Mouse (Mus musculus) c-Kit-positive CD71-negative TER-119-negative erythroid progenitor cells, embryonic 14.5 days (primary cell): Measurements from ENCODE around the gene Iqgap2.

Source experiments
- DNase-seq: peaks from one replicate; pipeline ENCODE4 v3.0.0-alpha.2; 2013; ENCODE audit warnings: low read depth

Gene Iqgap2

DNA sequence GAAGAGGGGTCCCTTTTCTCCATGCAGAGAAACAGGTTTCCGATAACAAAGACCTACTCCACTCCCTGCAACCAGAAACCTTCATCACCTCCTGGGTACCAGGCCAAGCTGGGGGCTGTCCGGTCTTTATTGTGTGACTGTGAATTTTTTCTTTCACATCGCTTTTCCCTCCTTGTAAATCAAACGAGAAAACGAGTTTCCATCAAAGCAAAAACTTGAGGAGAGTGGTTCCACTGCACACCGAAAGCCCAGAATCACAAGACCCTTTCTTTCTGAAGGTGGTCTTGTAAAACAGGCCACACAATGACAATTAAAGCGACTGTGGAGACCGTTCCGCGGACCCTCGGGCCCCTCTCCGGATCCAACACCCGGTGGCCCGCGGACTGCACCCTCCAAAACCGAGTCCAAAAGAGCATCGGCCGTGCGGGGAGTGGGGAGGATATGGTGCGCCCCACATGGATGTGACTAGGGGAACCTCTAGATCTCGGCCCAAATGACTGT is 274.0 kb downstream of the Iqgap2 start:
- no peak for DNase-seq

DNA sequence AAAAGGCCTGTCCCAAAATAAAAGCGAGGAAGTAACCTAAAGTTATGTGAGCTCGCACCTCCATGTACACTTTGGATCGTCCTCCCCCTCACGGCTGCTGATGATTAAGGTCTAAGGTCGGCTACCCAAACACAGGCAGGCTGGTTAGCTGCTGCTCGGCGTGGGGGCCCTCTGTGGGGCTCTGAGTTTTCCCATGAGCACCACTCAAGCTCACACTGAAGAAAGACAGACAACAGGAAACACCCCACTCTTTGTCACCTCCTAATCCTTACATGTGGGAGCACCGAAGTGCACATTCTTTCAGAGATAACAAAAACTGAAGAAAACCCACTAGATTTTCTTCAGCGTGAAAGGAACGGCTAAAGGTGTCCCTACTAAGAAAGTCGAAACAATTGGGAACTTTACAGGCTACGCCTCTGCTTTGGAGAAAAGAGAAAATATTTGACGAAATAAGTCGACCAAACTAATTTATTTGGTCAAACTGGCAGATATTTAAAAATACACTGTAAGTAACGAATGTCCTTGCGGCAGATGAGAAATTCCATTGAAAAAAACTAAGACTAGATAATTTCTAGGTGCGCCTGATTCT is 274.5 kb downstream of the Iqgap2 start:
- DNase-seq: no peak

DNA sequence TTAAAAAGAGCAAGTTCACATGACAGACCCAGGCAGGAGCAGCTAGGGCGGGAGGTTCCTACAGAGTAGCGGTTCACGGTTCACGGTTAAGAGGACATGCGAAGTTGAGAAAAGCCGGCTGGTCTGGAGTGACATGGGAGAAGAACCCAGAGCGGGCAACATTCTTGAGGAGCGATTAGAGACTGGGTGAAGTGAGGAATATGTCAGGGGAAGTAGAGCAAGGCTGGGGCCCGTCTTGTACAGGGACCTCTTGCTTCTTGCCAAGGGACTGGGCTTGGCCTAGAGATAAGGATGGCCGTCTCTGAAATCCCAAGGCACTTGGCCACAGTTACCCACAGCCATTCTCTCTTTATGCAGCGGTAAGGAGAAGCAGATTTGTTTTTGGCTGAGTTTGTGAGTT is 275.2 kb downstream of the Iqgap2 start:
- DNase-seq: no peak

DNA sequence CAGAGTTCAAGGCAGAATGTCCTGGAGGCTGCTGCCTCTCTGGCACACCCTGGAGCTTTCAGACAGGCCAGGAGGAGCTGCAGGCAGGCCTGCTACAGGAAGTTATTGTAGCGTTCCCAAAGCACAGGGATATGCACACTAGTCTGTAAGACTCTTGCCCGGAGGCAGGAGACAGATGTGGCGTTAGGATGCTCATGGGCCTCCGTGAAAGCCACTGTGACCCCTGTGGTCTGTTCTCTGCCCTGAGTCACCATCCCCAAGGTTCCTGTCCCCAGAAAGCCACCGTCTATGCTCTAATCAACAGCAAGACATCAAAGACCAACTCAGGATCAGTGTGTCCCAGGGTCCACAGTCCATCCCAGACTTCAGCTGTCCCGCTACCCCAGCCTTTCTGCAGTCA is 277.0 kb downstream of the Iqgap2 start:
- no peak for DNase-seq

DNA sequence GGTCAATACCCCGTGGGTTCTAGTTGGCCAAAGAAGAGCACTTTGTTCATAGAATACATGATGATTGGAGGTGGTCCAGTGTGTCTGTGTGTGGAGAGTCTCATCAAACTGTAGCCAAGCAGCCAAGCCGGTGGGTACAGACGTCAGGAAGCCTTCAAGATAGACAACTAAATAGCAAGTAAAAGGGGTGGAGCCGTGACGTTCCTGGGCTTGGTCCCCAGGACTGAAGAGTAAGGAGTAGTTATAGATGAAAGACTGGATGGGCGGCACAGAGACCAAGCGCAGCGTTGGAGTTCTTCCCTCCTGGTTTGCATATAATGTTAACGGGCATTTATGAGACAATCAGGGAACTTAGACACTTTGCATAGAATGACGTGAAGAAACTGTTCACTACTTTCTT is 279.5 kb downstream of the Iqgap2 start:
- DNase-seq: no peak

DNA sequence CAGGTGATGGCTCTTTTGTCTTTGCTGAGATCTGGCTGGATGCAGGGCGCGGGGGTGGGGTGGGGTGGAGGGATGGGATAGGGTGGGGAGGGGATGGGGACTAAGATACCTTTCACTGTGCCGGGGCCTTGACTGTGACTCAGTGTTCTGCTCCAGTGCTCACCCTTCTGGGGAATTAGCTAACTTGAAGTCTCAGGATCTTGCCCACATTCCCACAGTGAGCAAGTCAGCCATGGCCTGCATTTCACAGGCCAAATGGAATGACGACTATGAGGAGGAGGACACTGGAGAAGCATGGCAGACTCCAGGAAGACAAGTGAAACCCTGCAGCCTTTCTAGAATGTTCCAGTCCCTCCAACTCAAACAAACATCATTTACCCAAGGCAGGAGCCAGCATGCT is 280.0 kb downstream of the Iqgap2 start:
- no peak for DNase-seq

DNA sequence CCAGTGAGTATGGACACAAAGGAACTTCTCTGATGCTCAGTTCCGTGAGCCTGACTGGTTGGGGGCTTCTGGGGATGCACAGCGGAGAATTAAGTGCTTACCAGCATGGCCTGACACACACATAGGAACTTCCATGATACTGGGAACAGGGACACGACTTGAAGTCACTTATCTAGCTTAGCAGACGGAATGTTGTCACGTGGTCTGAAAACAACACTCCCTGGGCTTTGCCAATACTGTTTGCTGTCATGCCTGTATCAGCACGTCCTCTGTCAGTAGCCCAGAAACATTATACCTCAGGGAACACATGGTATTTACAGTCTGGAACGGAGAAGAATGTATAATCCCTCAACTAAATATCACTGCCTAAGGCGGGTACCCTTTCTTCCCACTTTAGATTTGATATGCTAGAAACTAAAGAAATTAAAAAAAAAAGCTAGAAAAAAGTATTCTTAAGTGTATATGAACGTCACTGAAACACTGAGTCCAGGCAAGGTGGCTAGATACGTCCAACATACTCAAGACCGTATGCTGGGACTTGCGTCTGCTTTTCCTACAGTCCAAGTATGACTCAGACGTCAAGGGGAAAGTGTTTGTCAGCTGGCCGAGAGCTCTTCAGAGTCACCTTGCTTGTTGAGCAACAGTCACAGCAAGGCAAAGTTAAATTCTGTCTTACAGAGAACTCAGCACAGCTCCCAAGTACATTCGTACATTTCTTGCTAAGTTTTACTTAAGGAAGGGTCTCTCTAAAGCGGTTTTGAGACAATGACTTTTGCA is 280.7 kb downstream of the Iqgap2 start:
- DNase-seq: no peak

DNA sequence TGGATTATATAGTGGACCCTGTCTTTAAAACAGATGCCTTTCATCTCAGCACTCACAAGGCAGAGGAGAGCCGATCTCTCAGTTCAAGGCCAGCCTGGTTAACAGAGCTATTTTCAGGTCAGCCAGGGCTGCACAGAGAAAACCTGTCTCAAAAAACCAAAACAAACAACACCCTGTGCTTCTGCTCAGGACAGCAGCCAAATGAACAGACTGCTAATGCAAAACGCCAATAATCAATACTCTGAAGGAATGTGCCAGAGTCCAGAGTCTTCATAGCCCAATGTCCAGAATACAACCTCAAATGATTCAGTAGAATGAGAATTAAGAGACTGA is 282.7 kb downstream of the Iqgap2 start:
- no peak for DNase-seq

DNA sequence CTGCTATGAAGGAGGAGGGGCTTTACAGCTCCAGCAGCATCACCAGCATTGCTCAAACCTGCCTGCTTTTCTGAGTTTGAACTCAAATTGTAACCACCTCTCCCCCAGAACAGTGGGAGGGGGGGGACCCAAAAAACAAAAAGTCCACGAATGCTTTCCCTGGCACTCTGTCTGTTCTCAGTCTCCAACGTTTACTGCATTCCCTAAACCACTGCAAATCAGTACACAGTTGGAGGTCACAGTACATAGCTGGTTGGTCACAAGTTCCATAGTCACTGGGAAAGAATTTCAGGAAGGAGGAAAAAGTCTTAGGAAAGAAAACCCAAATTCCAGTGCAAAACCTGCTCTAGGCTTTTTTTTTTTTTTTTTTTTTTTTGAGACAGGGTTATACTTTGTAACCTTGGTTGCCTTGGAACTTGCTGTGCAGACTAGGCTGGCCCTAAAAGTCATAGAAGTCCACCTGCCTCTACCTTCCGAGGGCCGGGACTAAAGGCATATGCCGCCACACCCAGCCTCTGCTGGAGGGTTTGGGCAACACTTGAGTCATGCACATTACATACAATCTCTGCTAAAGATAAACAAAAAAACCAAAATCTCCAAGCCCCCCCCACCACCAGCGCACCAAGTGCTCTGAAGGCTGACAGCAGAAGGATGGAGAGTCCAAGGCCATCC is 283.2 kb downstream of the Iqgap2 start:
- no peak for DNase-seq

DNA sequence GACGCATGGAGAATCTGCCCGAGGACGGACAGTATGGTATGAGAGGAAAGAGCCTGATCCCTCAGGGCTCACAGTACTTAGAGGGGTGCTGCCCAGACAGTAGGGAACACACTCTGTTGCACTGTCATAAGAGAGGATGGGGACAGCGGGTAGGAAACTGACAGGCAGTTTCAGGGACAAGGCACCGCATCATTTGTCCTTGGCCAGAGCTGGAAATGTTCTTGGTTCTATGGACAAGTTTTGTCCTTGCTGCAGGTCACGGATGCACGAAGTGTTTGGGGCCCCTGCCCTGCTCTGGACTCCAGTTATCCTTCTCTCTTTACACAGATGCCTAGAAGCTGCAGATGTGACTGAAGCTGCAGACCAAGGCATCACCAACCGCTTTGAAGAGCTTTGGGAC is 284.7 kb downstream of the Iqgap2 start:
- no peak for DNase-seq

DNA sequence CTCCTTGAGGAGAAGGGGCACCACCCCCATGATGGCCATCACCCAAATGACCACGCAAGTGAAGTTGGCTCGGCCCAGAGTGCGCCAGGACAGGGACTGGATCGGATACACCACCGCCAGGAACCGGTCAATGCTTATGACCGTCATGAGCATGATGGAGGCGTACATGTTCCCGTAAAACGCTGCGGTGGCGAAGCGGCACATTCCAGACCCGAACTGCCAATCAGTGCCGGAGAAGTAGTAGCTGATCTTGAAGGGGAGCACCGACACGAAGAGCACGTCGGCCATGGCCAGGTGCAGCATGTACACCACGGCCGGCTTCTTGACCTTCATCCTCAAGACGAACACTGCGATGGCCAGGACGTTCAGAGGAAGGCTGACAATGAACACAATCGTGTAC is 287.4 kb downstream of the Iqgap2 start:
- DNase-seq: no peak

DNA sequence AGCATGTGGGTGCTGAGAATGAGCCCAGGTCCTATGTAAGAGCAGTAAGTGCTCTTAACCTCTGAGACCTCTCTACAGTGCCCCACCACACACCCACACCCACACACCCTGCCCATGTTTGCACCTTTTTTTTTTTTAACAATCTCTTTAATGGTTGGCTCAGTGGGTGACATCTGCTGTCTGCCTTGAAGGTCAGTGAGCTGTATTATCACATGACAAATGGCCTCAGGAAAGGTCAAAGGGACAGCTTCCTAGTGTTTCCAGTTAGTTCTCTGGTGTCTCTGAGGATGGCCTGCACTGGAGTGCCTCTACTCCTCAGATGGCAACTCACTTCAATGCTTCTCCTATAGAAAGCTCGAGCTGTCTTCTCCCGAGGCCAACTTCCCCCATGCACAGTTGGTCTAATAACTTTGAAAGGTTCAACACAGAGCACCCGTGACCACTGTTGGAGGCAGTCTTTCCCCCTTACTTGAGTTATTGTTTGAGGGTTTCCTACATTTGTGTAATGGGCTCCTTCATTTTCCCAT is 291.8 kb downstream of the Iqgap2 start:
- DNase-seq: no peak

DNA sequence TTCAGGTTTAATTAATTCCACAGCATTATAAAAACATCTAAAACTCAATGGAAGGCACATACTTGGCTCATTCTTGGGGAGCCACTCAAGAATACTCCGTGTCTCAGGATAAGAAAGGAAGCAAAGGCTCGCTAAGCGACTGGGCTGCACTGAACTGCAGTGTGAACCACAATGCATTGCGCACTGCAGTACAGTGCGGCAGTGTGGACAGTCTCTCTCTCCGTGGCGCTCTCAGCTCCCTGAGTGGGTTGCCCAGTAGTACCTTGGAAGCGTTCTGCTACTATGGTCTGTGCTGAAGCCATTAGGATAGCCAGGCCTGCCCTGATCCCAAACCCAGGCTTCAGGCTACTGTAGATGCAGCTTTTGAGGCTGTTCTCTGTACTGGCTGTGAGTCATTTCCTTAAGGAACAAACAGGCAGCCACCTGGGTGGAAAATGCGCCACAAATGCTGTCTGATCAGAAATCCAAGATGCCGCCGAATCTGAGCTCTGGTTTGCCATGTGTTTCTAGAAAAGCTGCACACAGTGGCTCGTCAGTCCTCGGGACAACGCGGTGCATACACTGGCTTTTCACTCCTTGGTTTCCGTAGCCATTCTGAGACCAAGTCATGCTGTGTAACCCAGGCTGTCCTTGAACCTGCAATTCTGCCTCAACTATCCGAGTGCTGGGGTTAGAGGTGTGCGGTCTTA is 293.3 kb downstream of the Iqgap2 start:
- DNase-seq: no peak

DNA sequence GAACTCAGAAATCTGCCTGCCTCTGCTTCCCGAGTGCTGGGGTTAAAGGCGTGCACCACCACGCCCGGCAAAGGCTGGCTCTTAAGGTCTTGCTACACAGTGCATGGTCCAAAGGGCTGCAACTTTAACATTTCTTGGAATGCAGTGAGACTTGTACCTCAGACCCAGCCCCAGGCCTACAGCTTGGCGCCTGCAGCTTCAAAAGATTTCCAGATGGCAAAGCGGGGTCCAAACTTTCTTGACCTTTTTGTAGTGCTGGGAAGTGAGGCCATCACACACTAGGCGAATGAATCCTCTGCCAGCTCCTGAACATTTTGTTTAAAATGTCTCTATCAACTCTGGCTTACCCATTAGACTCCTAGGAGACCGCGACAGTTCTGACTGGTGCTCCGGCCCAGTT is 294.1 kb downstream of the Iqgap2 start:
- no peak for DNase-seq

DNA sequence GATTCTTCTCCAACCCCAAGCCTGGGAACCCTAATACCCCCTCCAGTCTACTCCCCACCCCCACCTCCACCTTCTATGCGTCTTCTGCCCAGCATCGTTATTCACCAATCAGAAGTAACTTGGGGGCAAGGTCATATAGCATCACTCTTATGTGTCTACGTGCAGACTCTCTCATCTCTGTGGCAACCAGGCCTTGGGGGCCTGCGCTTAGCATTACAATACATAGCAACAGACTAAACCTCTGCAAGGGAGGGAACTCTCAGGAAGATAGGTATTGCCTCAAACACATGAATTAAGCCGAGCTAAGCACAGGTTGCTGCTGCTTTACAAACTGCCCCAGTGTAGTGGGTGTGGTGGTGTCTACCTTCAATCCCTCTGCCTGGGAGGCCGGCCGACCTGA is 295.0 kb downstream of the Iqgap2 start:
- no peak for DNase-seq

DNA sequence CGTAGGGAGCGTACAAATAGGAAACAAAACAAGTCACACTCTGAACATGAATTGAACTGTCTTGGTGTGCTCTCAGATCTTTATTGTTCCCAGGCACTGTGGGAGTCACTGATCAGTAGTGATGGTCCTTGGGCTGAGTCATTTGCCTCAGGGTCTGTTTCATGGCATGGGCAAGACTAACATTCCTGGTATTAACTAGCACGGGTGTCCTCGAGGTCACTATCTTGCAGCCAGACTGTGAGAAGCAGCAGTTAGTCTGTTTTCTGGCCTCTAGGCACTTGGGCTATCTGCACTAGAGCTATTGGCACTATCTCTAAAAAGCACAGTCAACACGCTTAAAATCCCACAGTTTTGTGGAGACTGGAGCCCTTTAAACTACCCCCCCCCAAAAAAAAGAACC is 295.8 kb downstream of the Iqgap2 start:
- DNase-seq: no peak

DNA sequence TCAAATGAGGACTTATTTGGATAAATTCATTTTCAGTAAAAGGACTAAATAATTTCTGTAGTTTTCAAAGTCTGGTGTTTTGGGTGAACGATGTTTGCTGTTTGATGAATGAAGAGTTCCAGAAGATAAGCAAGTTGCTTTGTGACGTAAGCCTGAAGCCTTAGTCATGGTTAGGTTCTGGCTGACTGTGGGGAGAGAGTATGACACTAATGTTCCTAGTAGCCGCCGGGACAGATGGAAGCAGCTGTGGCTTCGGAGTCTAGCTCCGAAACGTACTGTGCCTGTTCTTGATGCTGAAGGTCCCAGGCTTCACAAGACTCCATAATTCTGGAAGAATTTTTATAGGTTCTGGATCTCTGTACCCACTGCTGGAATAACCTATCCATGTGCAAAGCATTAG is 296.3 kb downstream of the Iqgap2 start:
- no peak for DNase-seq

DNA sequence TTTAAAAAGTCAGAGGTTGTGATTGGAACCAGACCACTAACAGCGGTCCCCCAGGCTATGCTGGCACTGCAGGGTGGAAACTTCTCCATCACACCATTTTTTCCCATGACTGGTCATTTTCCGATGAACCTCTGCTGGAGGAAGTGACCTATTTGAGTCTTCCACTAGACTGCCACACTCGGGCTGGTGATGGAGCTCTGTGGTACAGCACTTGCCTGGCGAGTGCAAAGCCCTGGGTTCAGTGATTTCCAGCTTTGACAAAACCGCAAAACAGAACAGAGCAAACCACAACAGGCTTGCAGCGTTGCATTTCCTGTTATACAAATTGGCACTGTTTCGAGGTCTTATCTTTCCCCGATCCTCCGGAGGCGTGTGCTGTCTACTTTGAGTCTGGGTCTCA is 298.9 kb downstream of the Iqgap2 start:
- DNase-seq: no peak

DNA sequence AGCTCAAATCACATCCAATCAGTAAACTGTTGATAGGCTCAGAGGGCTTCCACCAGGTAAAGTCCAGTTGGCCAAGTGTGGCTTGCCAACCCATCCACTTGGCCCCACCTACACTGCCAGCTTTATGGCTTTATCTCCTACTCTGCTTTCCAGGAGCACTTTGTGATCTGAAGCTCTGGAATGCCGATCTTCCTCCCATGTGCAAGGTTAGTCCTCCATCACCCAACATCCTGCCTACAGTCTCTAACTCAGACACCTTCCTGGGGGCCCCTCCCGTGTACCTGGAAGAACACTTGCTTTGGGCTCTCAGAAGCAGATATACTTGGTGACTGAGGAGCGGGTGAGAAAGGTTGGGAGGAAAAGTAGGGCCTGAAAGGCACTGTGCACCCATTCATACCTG is 300.1 kb downstream of the Iqgap2 start:
- DNase-seq: no peak

DNA sequence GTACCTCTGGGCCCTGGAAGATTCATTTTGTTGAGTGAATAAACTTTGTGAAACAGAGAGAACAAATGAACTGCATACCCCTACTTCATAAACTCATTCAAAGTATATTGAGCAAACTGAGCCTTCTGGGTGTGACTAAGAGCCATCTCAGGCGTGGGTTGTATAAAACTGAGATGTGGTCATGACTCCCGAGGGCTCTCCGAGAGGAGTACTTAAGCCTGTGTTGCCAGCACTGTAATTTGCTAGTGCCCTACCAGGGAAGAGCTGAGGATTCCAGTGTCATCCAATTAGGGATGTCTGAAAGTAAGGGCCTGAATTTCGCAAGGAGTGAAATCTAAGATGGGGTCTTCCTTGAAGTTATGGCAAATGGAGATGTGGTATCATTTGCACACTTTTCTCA is 304.1 kb downstream of the Iqgap2 start:
- no peak for DNase-seq

DNA sequence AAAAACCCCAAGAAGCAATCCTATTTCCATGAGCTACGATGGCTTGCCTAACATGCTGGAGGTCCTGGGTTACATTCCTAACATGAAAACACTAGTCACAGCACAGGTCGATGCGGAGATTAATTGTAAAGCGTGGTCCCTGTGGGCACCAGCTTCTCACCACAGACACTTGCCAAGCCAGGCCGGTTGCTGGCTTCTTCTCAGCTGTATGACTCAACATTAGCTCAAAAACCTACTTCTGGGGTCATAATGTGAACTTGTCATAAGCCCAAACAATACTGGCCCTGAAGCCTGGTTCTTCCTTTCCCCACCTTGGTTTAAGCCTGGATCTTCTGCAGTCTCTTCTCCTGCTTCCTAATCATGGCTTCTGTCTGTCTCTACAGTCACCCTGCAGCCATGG is 306.8 kb downstream of the Iqgap2 start:
- DNase-seq: no peak
